Mouse (Mus musculus) cerebellum, adult 2 months (tissue): ENCODE measurements around the gene Olfr313.

ENCODE experiments used
- CTCF ChIP-seq: fragments of 200-500 bp; IDR thresholded peaks from 2 replicates; pipeline ENCODE4 v1.5.1; 2011; ENCODE audit warnings: low read depth, mild to moderate bottlenecking, control low read depth, low read length, moderate library complexity, borderline replicate concordance; ENCODE audit not compliant: insufficient read depth
- POLR2A ChIP-seq: fragments of 200-500 bp; IDR thresholded peaks from 2 replicates; pipeline ENCODE4 v1.6.1; 2011; ENCODE audit warnings: low read length, control low read depth, borderline replicate concordance; ENCODE audit not compliant: insufficient read depth

- TF ChIP-seq POLR2A (no peak), CTCF (0 out of 2 replicates have a peak, but pooled peaks have one; percentile 7)
Measured at GRCm38 (mm10) chr11:58812001-58812400, 2.8 kb upstream of the Olfr313 start.
